Mouse (Mus musculus): ENCODE measurements around the gene Phb2.

Phb2 gene

GRCm38 (mm10) chr6:124690517-124690916, 21.6 kb upstream of the Phb2 start:
- no peak for DNase-seq (ENCODE audit: low read depth, low spot score)

- no peak for DNase-seq (ENCODE audit: low read depth, low spot score)
Measured at GRCm38 (mm10) chr6:124693243-124693981, 18.7 kb upstream of the Phb2 start.

GRCm38 (mm10) chr6:124694166-124694955, 17.8 kb upstream of the Phb2 start:
- DNase-seq (ENCODE audit: low read depth, low spot score) = no peak

GRCm38 (mm10) chr6:124696441-124697150, 15.5 kb upstream of the Phb2 start:
- DNase-seq (ENCODE audit: low read depth, low spot score) = no peak

GRCm38 (mm10) chr6:124698751-124699150, 13.4 kb upstream of the Phb2 start:
- DNase-seq (ENCODE audit: low read depth, low spot score) = no peak

GRCm38 (mm10) chr6:124699366-124699765, 12.8 kb upstream of the Phb2 start:
- DNase-seq (ENCODE audit: low read depth, low spot score) = no peak

GRCm38 (mm10) chr6:124699962-124700610, 12.1 kb upstream of the Phb2 start:
- DNase-seq (ENCODE audit: low read depth, low spot score) = no peak

- DNase-seq (ENCODE audit: low read depth, low spot score) = no peak
Measured at GRCm38 (mm10) chr6:124701338-124701737, 10.8 kb upstream of the Phb2 start.

- DNase-seq (ENCODE audit: low read depth, low spot score) = no peak
Measured at GRCm38 (mm10) chr6:124702102-124702783, 9.9 kb upstream of the Phb2 start.

- DNase-seq (ENCODE audit: low read depth, low spot score) = peak; percentile 69
Measured at GRCm38 (mm10) chr6:124702784-124703103, 9.4 kb upstream of the Phb2 start.

- no peak for DNase-seq (ENCODE audit: low read depth, low spot score)
Measured at GRCm38 (mm10) chr6:124703789-124704188, 8.3 kb upstream of the Phb2 start.

- no peak for DNase-seq (ENCODE audit: low read depth, low spot score)
Measured at GRCm38 (mm10) chr6:124704417-124704816, 7.7 kb upstream of the Phb2 start.

GRCm38 (mm10) chr6:124706061-124706627, 6.0 kb upstream of the Phb2 start:
- no peak for DNase-seq (ENCODE audit: low read depth, low spot score)

GRCm38 (mm10) chr6:124708289-124708889, 3.7 kb upstream of the Phb2 start:
- no peak for DNase-seq (ENCODE audit: low read depth, low spot score)

- no peak for DNase-seq (ENCODE audit: low read depth, low spot score)
Measured at GRCm38 (mm10) chr6:124712918-124713317, 782 bp downstream of the Phb2 start.

- DNase-seq (ENCODE audit: low read depth, low spot score) = peak; percentile 30
Measured at GRCm38 (mm10) chr6:124716864-124717490, 4.8 kb downstream of the Phb2 start.

- no peak for DNase-seq (ENCODE audit: low read depth, low spot score)
Measured at GRCm38 (mm10) chr6:124717968-124718367, 5.8 kb downstream of the Phb2 start.

- no peak for DNase-seq (ENCODE audit: low read depth, low spot score)
Measured at GRCm38 (mm10) chr6:124718703-124719102, 6.6 kb downstream of the Phb2 start.

GRCm38 (mm10) chr6:124719354-124719978, 7.3 kb downstream of the Phb2 start:
- DNase-seq (ENCODE audit: low read depth, low spot score) = no peak

GRCm38 (mm10) chr6:124720904-124721303, 8.8 kb downstream of the Phb2 start:
- no peak for DNase-seq (ENCODE audit: low read depth, low spot score)
